Mouse (Mus musculus): ENCODE results near the gene Khsrp.

- no peak for TF ChIP-seq CTCF (IDR thresholded peaks at IDR 0.05; ENCODE audit: control insufficient read depth, insufficient read depth, low read length)
- TF ChIP-seq POLR2A (IDR thresholded peaks at IDR 0.05; ENCODE audit: borderline replicate concordance, control insufficient read depth, low read depth, low read length), result no peak
Measured at GRCm38 (mm10) chr17:57047406-57047805, 16.1 kb upstream of the Khsrp start.
